Mouse (Mus musculus) heart, embryonic 14.5 days (tissue): ENCODE results near the gene Gstp1. TPM values are rescaled to one million over a fixed set of nuclear protein-coding genes. Genes with fewer than 3 reads are reported as not detected.
A peak's percentile ranks its signal among the peaks of the same experiment; 100 is the strongest.
"Not testable (repeated sequence)": the region's sequence is repeated elsewhere in the genome, so short reads cannot be mapped to it uniquely, and the experiment has no call there.

Experiments used
- ATAC-seq: fragments of 200-750 bp; cut with Nextera tagmentation; 2 replicates; pipeline ENCODE4 v1.8.0; 2017; ENCODE audit warnings: low read depth, moderate TSS enrichment; ENCODE audit not compliant: insufficient number of reproducible peaks, insufficient read depth, low FRiP score
- H3K27ac ChIP-seq, 2 experiments: fragments of 200-500 bp in 1 of 2; fragments of 300-500 bp in 1 of 2; sonication (generic) in 1 of 2; replicated peaks in 1 of 2; 2 replicates each; pipeline ENCODE4 v1.5.1; 2012 to 2014; ENCODE audit warnings: low read depth in 2 of 2, low read length in 2 of 2, control low read depth in 1 of 2, mild to moderate bottlenecking in 1 of 2, mixed read lengths in 1 of 2; ENCODE audit not compliant: control insufficient read depth in 1 of 2, insufficient read depth in 1 of 2
- H3K27me3 ChIP-seq: fragments of 300-500 bp; sonication (generic); 2 replicates; pipeline ENCODE4 v1.6.1; 2014; ENCODE audit warnings: mild to moderate bottlenecking, low read length, control low read depth; ENCODE audit not compliant: control insufficient read depth, insufficient read depth
- H3K36me3 ChIP-seq: fragments of 300-500 bp; sonication (generic); 2 replicates; pipeline ENCODE4 v1.6.1; 2014; ENCODE audit warnings: mild to moderate bottlenecking, control low read depth, low read length, mixed read lengths; ENCODE audit not compliant: control insufficient read depth, insufficient read depth
- H3K4me1 ChIP-seq, 2 experiments: fragments of 200-500 bp in 1 of 2; fragments of 300-500 bp in 1 of 2; sonication (generic) in 1 of 2; 2 replicates each; pipeline ENCODE4 v1.6.1; 2012 to 2014; ENCODE audit warnings: low read length in 2 of 2, control low read depth in 1 of 2, mixed read lengths in 1 of 2; ENCODE audit not compliant: control insufficient read depth in 2 of 2, insufficient read depth in 2 of 2
- H3K4me2 ChIP-seq: fragments of 300-500 bp; sonication (generic); 2 replicates; pipeline ENCODE4 v1.6.1; 2014; ENCODE audit warnings: mild to moderate bottlenecking, low read length
- H3K4me3 ChIP-seq, 2 experiments: fragments of 200-500 bp in 1 of 2; fragments of 300-500 bp in 1 of 2; sonication (generic) in 1 of 2; 2 replicates each; pipeline ENCODE4 v1.5.1; 2012 to 2014; ENCODE audit warnings: low read length in 2 of 2, mild to moderate bottlenecking in 2 of 2, control low read depth in 1 of 2, low read depth in 1 of 2, moderate library complexity in 1 of 2; ENCODE audit not compliant: control insufficient read depth in 1 of 2, insufficient read depth in 1 of 2
- H3K9ac ChIP-seq: fragments of 300-500 bp; sonication (generic); 2 replicates; pipeline ENCODE4 v1.6.1; 2014; ENCODE audit warnings: mild to moderate bottlenecking, low read length
- H3K9me3 ChIP-seq: fragments of 300-500 bp; sonication (generic); 2 replicates; pipeline ENCODE4 v1.6.1; 2016; ENCODE audit warnings: low read length, control low read depth; ENCODE audit not compliant: control insufficient read depth
- WGBS: fragments of 180-500 bp; shearing (Covaris S2); extraction: QIAGEN DNeasy Blood & Tissue Kit; methylation state at CpG from one replicate; pipeline ENCODE4 v1.1.7; 2014; 5-methylcytosine and 5-hydroxymethylcytosine counted together
- polyA plus RNA-seq: library from polyadenylated mRNA; unstranded; fragments of >200 nt; fragmentation: Nextera tagmentation; extraction: Ambion mirVana; gene quantifications from 2 replicates; pipeline ENCODE4 v1.2.1, GENCODE M21; 2014

Gene Gstp1
- polyA plus RNA-seq, 1 experiment from 2014 or later: 399 TPM

- H3K27me3 ChIP-seq: no peaks in the 10 kb centered on the region
- ATAC-seq: no peak
- H3K36me3 ChIP-seq: no peaks in the 10 kb centered on the region
- no peak overlapping the region for H3K4me3 ChIP-seq
- no peaks in the 10 kb centered on the region for H3K9me3 ChIP-seq
- H3K27ac ChIP-seq: no peak overlapping the region
- H3K9ac ChIP-seq: no peak overlapping the region
- peaks cover 0 to 5% of the 10 kb centered on the region in 2 experiments; a peak in 1 of 4 replicates for H3K4me1 ChIP-seq
- no peak overlapping the region for H3K4me2 ChIP-seq
- WGBS: 83% methylated on average over 8 of the region's 8 CpGs
Measured at GRCm38 (mm10) chr19:4046866-4047254, 9.1 kb upstream of the Gstp1 start.

GRCm38 (mm10) chr19:4045966-4046865, 8.4 kb upstream of the Gstp1 start, which contains the start of gene Gstp2:
Gstp2 (minus strand) TSS chr19:4046023.
- Histone ChIP-seq H3K9ac (no peak within 1 kb of the TSS), H3K27me3 (no peaks in the 10 kb centered on the region), H3K27ac (0 out of 4 replicates have a peak within 1 kb of the TSS, but pooled peaks of 1 of the 2 experiments have one; percentile 32), H3K4me2 (peak within 1 kb of the TSS; percentile 27), H3K4me1 (peaks cover 0 to 5% of the 10 kb centered on the region in 2 experiments; a peak in 1 of 4 replicates), H3K9me3 (no peaks in the 10 kb centered on the region), H3K36me3 (no peaks in the 10 kb centered on the region), H3K4me3 (no peak within 1 kb of the TSS)
- WGBS: 45% methylated on average over 16 of the region's 16 CpGs
- ATAC-seq: peak; percentile 39; the same call in 1 of the 2 replicates

- WGBS: 79% methylated on average over 5 of the region's 5 CpGs
- H3K36me3 ChIP-seq: not testable (repeated sequence)
Measured at GRCm38 (mm10) chr19:4044109-4044508, 6.3 kb upstream of the Gstp1 start.

GRCm38 (mm10) chr19:4042124-4042523, 4.3 kb upstream of the Gstp1 start:
- WGBS: 49% methylated on average over 14 of the region's 14 CpGs
- no peak overlapping the region for H3K27ac ChIP-seq
- peaks cover 3 to 8% of the 10 kb centered on the region in 2 experiments for H3K4me1 ChIP-seq
- no peaks in the 10 kb centered on the region for H3K36me3 ChIP-seq
- no peak overlapping the region for H3K4me2 ChIP-seq
- H3K4me3 ChIP-seq: no peak overlapping the region
- no peak overlapping the region for H3K9ac ChIP-seq
- 0 out of 2 replicates have a peak, but pooled peaks have one; percentile 4 for ATAC-seq
- no peaks in the 10 kb centered on the region for H3K27me3 ChIP-seq
- no peaks in the 10 kb centered on the region for H3K9me3 ChIP-seq

More at GRCm38 (mm10) chr19:4044109-4044508, 6.3 kb upstream of the Gstp1 start:
- H3K9ac ChIP-seq, H3K4me3 ChIP-seq, H3K9me3 ChIP-seq, H3K4me1 ChIP-seq, H3K27ac ChIP-seq, ATAC-seq, H3K4me2 ChIP-seq, H3K27me3 ChIP-seq: not testable (repeated sequence)

GRCm38 (mm10) chr19:4041500-4041899, 3.7 kb upstream of the Gstp1 start:
- H3K9me3 ChIP-seq, H3K9ac ChIP-seq, H3K27ac ChIP-seq, H3K4me2 ChIP-seq, ATAC-seq, H3K27me3 ChIP-seq, H3K36me3 ChIP-seq, H3K4me3 ChIP-seq: not testable (repeated sequence)
- 86% methylated on average over 3 of the region's 4 CpGs for WGBS
- H3K4me1 ChIP-seq: peaks cover 3 to 11% of the 10 kb centered on the region in 2 experiments

- 80% methylated on average over 5 of the region's 5 CpGs for whole genome bisulfite sequencing
- H3K36me3 ChIP-seq, H3K4me2 ChIP-seq, H3K4me3 ChIP-seq, ATAC-seq, H3K27ac ChIP-seq, H3K9me3 ChIP-seq, H3K9ac ChIP-seq, H3K4me1 ChIP-seq, H3K27me3 ChIP-seq: not testable (repeated sequence)
Measured at GRCm38 (mm10) chr19:4040941-4041340, 3.2 kb upstream of the Gstp1 start.

GRCm38 (mm10) chr19:4037154-4037787, 514 bp downstream of the Gstp1 start:
- WGBS: 29% methylated on average over 7 of the region's 8 CpGs
- H3K36me3 ChIP-seq, H3K9me3 ChIP-seq, ATAC-seq, H3K4me1 ChIP-seq, H3K27me3 ChIP-seq: not testable (repeated sequence)
- H3K9ac ChIP-seq: peak overlapping the region; percentile 81
- H3K27ac ChIP-seq: peak overlapping the region; percentile 70 to 72; a peak in 3 of 4 replicates
- H3K4me3 ChIP-seq: peak overlapping the region; percentile 64 to 83
- peak overlapping the region; percentile 71 for H3K4me2 ChIP-seq
